Mouse (Mus musculus) forebrain, postnatal 0 days (tissue): ENCODE results near the gene Krtap6-5. TPM values are rescaled to one million over a fixed set of nuclear protein-coding genes. Genes with fewer than 3 reads are reported as not detected.

Source experiments
- ATAC-seq: fragments of 200-750 bp; cut with Nextera tagmentation; 2 replicates; pipeline ENCODE4 v1.8.0; 2017; ENCODE audit warnings: mild to moderate bottlenecking, moderate library complexity
- DNase-seq: peaks from one replicate; pipeline ENCODE4 v3.0.0-alpha.2; 2015
- H3K27ac ChIP-seq: fragments of 300-500 bp; sonication (generic); 2 replicates; pipeline ENCODE4 v1.5.1; 2014; ENCODE audit warnings: low read depth, mild to moderate bottlenecking, antibody characterized with exemption, low read length, moderate library complexity, mixed read lengths
- H3K27me3 ChIP-seq: fragments of 300-500 bp; sonication (generic); 2 replicates; pipeline ENCODE4 v1.6.1; 2014; ENCODE audit warnings: mild to moderate bottlenecking, low read length, mixed read lengths; ENCODE audit not compliant: insufficient read depth
- H3K36me3 ChIP-seq: fragments of 300-500 bp; sonication (generic); 2 replicates; pipeline ENCODE4 v1.6.1; 2014; ENCODE audit warnings: mild to moderate bottlenecking, moderate library complexity; ENCODE audit not compliant: insufficient read depth
- H3K4me1 ChIP-seq: fragments of 300-500 bp; sonication (generic); 2 replicates; pipeline ENCODE4 v1.6.1; 2014; ENCODE audit warnings: antibody characterized with exemption; ENCODE audit not compliant: insufficient read depth
- H3K4me2 ChIP-seq: fragments of 300-500 bp; sonication (generic); 2 replicates; pipeline ENCODE4 v1.6.1; 2014; ENCODE audit warnings: low read depth, mild to moderate bottlenecking, moderate library complexity
- H3K4me3 ChIP-seq: fragments of 300-500 bp; sonication (generic); 2 replicates; pipeline ENCODE4 v1.5.1; 2014; ENCODE audit warnings: low read depth, low read length, mixed read lengths
- H3K9ac ChIP-seq: fragments of 300-500 bp; sonication (generic); 2 replicates; pipeline ENCODE4 v1.6.1; 2014; ENCODE audit warnings: mild to moderate bottlenecking
- H3K9me3 ChIP-seq: fragments of 300-500 bp; sonication (generic); 2 replicates; pipeline ENCODE4 v1.6.1; 2016; ENCODE audit warnings: low read length
- CTCF ChIP-seq: sonication (generic); IDR thresholded peaks from 2 replicates; pipeline ENCODE4 v1.5.1; 2016; ENCODE audit warnings: antibody characterized with exemption, control low read depth, low read depth
- WGBS: fragments of 180-500 bp; shearing (Covaris S2); extraction: QIAGEN DNeasy Blood & Tissue Kit; methylation state at CpG from one replicate; pipeline ENCODE4 v1.1.7; 2014; 5-methylcytosine and 5-hydroxymethylcytosine counted together
- polyA plus RNA-seq: library from polyadenylated mRNA; unstranded; fragments of >200 nt; fragmentation: Nextera tagmentation; extraction: Ambion mirVana; gene quantifications from 2 replicates; pipeline ENCODE4 v1.2.1, GENCODE M21; 2015
- total RNA-seq: library from RNA; depleted of rRNA; stranded (reverse); fragments of >200 nt; gene quantifications from 2 replicates; pipeline ENCODE4 v1.2.3, GENCODE M21; 2014; rRNA removed

Krtap6-5 gene
- total and polyA plus RNA-seq, 2 experiments from 2014 or later: not detected

DNA sequence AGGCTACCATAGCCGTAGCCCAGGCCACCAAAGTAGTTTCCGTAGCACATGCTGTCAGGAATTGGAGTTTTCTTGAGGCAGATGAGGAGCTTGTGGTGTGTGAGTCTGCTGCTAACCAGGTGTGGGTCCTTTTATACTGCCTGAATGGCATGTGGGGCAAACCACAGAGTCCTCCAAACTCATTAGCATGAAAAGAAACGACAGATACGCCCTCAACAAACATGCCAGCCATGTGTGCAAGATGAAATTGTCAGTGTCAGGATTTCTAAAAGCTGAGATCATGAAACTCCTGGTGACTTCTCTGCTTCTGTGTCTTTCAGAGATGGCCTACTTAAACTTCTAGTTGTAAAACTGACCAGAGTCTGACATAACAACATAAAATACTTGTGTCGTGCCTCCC lies 37.0 kb downstream of the Krtap6-5 start, which contains the start of gene Krtap22-2:
Gene Krtap22-2 (minus strand): TSS at position 101 of the 400 bp plus-strand sequence.
- no peaks in the 10 kb centered on the region for H3K9me3 ChIP-seq
- 83% methylated on average over 5 of the region's 5 CpGs for WGBS
- no peaks in the 10 kb centered on the region for H3K27me3 ChIP-seq
- H3K9ac ChIP-seq: no peak within 1 kb of the TSS
- no peaks in the 10 kb centered on the region for H3K36me3 ChIP-seq
- DNase-seq: no peak
- no peak within 1 kb of the TSS for H3K4me3 ChIP-seq
- TF ChIP-seq CTCF: no peak
- no peaks in the 10 kb centered on the region for H3K4me1 ChIP-seq
- ATAC-seq: no peak
- no peak within 1 kb of the TSS for H3K4me2 ChIP-seq
- H3K27ac ChIP-seq: no peak within 1 kb of the TSS

Other genes with a start within 250 kb of the Krtap6-5 start
- gene Gm20741, start 235.7 kb downstream of the Krtap6-5 start, total RNA-seq: not detected in 2 replicates
- not detected in 2 replicates for gene Gm20741, start 235.7 kb downstream of the Krtap6-5 start, polyA plus RNA-seq
- not detected in 2 replicates for gene Krtap15, start 227.7 kb downstream of the Krtap6-5 start, total RNA-seq
- not detected in 2 replicates for gene Krtap15, start 227.7 kb downstream of the Krtap6-5 start, polyA plus RNA-seq
- not detected in 2 replicates for gene Krtap14, start 221.7 kb downstream of the Krtap6-5 start, total RNA-seq
- not detected in 2 replicates for gene Krtap14, start 221.7 kb downstream of the Krtap6-5 start, polyA plus RNA-seq
- gene Krtap19-1, start 178.5 kb downstream of the Krtap6-5 start, total RNA-seq: not detected in 2 replicates
- not detected in 2 replicates for gene Krtap19-1, start 178.5 kb downstream of the Krtap6-5 start, polyA plus RNA-seq
- not detected in 2 replicates for gene Krtap19-2, start 173.6 kb downstream of the Krtap6-5 start, total RNA-seq
- gene Krtap19-2, start 173.6 kb downstream of the Krtap6-5 start, polyA plus RNA-seq: not detected in 2 replicates
- gene Krtap19-3, start 169.8 kb downstream of the Krtap6-5 start, total RNA-seq: not detected in 2 replicates
- not detected in 2 replicates for gene Krtap19-3, start 169.8 kb downstream of the Krtap6-5 start, polyA plus RNA-seq
- gene Krtap19-4, start 162.8 kb downstream of the Krtap6-5 start, total RNA-seq: not detected in 2 replicates
- gene Krtap19-4, start 162.8 kb downstream of the Krtap6-5 start, polyA plus RNA-seq: not detected in 2 replicates
- gene Krtap19-5, start 151.4 kb downstream of the Krtap6-5 start, total RNA-seq: not detected in 2 replicates
- not detected in 2 replicates for gene Krtap19-5, start 151.4 kb downstream of the Krtap6-5 start, polyA plus RNA-seq
- not detected in 2 replicates for gene Krtap19-9b, start 115.6 kb downstream of the Krtap6-5 start, total RNA-seq
- not detected in 2 replicates for gene Krtap19-9b, start 115.6 kb downstream of the Krtap6-5 start, polyA plus RNA-seq
- gene Krtap16-3, start 85.0 kb downstream of the Krtap6-5 start, total RNA-seq: not detected in 2 replicates
- gene Krtap16-3, start 85.0 kb downstream of the Krtap6-5 start, polyA plus RNA-seq: not detected in 2 replicates
- not detected in 2 replicates for gene Krtap22-2, start 37.1 kb downstream of the Krtap6-5 start, total RNA-seq
- not detected in 2 replicates for gene Krtap22-2, start 37.1 kb downstream of the Krtap6-5 start, polyA plus RNA-seq
- gene Gm10229, start 32.6 kb downstream of the Krtap6-5 start, total RNA-seq: not detected in 2 replicates
- not detected in 2 replicates for gene Gm10229, start 32.6 kb downstream of the Krtap6-5 start, polyA plus RNA-seq
- not detected in 2 replicates for gene Krtap6-1, start 16.2 kb downstream of the Krtap6-5 start, total RNA-seq
- not detected in 2 replicates for gene Krtap6-1, start 16.2 kb downstream of the Krtap6-5 start, polyA plus RNA-seq
- gene Gm10228, start 6.4 kb downstream of the Krtap6-5 start, total RNA-seq: not detected in 2 replicates
- gene Gm10228, start 6.4 kb downstream of the Krtap6-5 start, polyA plus RNA-seq: not detected in 2 replicates
- gene 1110025L11Rik, start 16.1 kb upstream of the Krtap6-5 start, total RNA-seq: not detected in 2 replicates
- not detected in 2 replicates for gene 1110025L11Rik, start 16.1 kb upstream of the Krtap6-5 start, polyA plus RNA-seq
- gene Krtap6-3, start 36.1 kb upstream of the Krtap6-5 start, total RNA-seq: not detected in 2 replicates
- gene Krtap6-3, start 36.1 kb upstream of the Krtap6-5 start, polyA plus RNA-seq: not detected in 2 replicates
- not detected in 2 replicates for gene Gm6358, start 93.0 kb upstream of the Krtap6-5 start, total RNA-seq
- gene Gm6358, start 93.0 kb upstream of the Krtap6-5 start, polyA plus RNA-seq: not detected in 2 replicates
- not detected in 2 replicates for gene Gm10061, start 103.2 kb upstream of the Krtap6-5 start, total RNA-seq
- not detected in 2 replicates for gene Gm10061, start 103.2 kb upstream of the Krtap6-5 start, polyA plus RNA-seq
- gene Gm9789, start 110.1 kb upstream of the Krtap6-5 start, total RNA-seq: not detected in 2 replicates
- gene Gm9789, start 110.1 kb upstream of the Krtap6-5 start, polyA plus RNA-seq: not detected in 2 replicates
- gene Gm7735, start 121.6 kb upstream of the Krtap6-5 start, total RNA-seq: not detected in 2 replicates
- not detected in 2 replicates for gene Gm7735, start 121.6 kb upstream of the Krtap6-5 start, polyA plus RNA-seq
- gene 1110057P08Rik, start 126.9 kb upstream of the Krtap6-5 start, total RNA-seq: not detected in 2 replicates
- not detected in 2 replicates for gene 1110057P08Rik, start 126.9 kb upstream of the Krtap6-5 start, polyA plus RNA-seq
- gene Krtap20-2, start 158.0 kb upstream of the Krtap6-5 start, total RNA-seq: not detected in 2 replicates
- not detected in 2 replicates for gene Krtap20-2, start 158.0 kb upstream of the Krtap6-5 start, polyA plus RNA-seq